Mouse (Mus musculus) cortical plate, adult 2 months (tissue): Measurements from ENCODE around the gene Msrb3.

Experiments
- CTCF ChIP-seq: fragments of 200-500 bp; IDR thresholded peaks from 2 replicates; pipeline ENCODE4 v1.5.1; 2011; ENCODE audit warnings: mild to moderate bottlenecking, control low read depth, low read length; ENCODE audit not compliant: insufficient read depth; ENCODE audit errors: extremely low read depth
- POLR2A ChIP-seq: fragments of 200-500 bp; IDR thresholded peaks from 2 replicates; pipeline ENCODE4 v1.6.1; 2011; ENCODE audit warnings: mild to moderate bottlenecking, low read length, control low read depth; ENCODE audit not compliant: insufficient read depth; ENCODE audit errors: extremely low read depth

- no peak for TF ChIP-seq CTCF
- TF ChIP-seq POLR2A, result no peak
Observed at GRCm38 (mm10) chr10:120913796-120914195, 14.9 kb upstream of the Msrb3 start.
